In the genomic region with DNA sequence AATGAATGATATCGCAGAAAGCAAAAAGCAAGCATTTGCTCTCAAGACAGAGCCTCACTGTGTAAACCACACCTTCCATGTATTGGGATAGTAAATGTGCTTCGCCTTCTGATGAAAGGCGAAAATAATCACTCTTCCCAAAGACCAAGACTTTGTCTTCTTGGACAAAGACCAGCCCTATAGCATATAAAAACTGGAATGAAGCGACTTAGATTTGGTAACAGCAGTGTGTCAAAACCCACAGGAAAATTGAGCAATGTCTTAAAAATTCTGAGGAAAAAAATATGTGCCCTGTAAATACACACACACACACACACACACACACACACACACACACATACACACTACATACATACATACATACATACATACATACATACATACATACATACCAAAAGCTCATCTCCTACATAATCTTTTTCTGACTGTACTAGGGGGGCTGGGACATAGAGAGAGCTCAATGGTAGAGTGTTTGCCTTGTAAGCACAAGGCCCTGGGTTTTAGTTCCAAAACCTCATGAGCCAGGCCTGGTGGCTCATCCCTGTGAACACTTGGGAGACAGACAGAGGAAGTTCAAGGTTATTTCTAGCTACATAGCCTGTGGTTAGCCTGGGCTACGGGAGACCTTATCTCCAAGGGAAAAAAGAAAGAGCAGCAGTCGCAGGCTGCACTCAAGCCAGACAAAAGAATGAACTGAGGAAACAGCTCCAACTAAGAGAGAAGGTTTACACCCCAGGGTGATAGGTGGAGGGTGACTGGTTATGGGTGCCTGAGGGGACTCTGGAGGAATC, we compare ENCODE assay signal across 33 mouse cellular contexts. TPM values are rescaled to one million over a fixed set of nuclear protein-coding genes. Genes with fewer than 3 reads are reported as not detected.
DNase-seq lines count a peak whose midpoint lies in the region; ATAC-seq and TF ChIP-seq lines count a peak whose summit lies in the region.
"Had no signal": no experiment of that assay in that cellular context is flagged by ENCODE, and none has a peak within 500 bp of the region (broad histone marks: within the 10 kb centered on the region; RNA-seq: fewer than 3 reads in every experiment).

No protein-coding gene starts in this region.

- ATAC-seq in liver, embryonic 12.5 days: no peak
- ATAC-seq in liver, postnatal 0 days: no peak
- no peak for ATAC-seq in liver, embryonic 14.5 days (ENCODE audit: insufficient read depth)
- peak; percentile 37 for ATAC-seq in megakaryocyte progenitor cell, adult 5-6 weeks (replicated peaks; ENCODE audit: poor library complexity)
- ATAC-seq in kidney, embryonic 16.5 days (ENCODE audit: low FRiP score, low TSS enrichment): no peak
- ATAC-seq: forebrain, embryonic 13.5 days; hindbrain, postnatal 0 days; intestine, embryonic 15.5 days had no signal

- TF ChIP-seq POLR2A in bone marrow macrophage, adult 2 months (IDR thresholded peaks at IDR 0.05; ENCODE audit: borderline replicate concordance, low read depth, low read length): no peak

- peaks cover 35% of the 10 kb centered on the region for H3K36me3 ChIP-seq in liver, embryonic 12.5 days
- H3K36me3 ChIP-seq in liver, postnatal 0 days (replicated peaks; ENCODE audit: insufficient read depth, low read length): no peaks in the 10 kb centered on the region
- H3K36me3 ChIP-seq in liver, embryonic 14.5 days (replicated peaks; ENCODE audit: control insufficient read depth, insufficient read depth, low read depth): no peaks in the 10 kb centered on the region; the same call in none of the 2 replicates
- H3K36me3 ChIP-seq in kidney, embryonic 16.5 days (ENCODE audit: insufficient read depth, low read length): 0 out of 2 replicates have a peak, but pooled peaks cover 3% of the 10 kb centered on the region
- H3K36me3 ChIP-seq: intestine, embryonic 15.5 days; neural tube, embryonic 15.5 days had no signal

- no peaks in the 10 kb centered on the region for H3K27me3 ChIP-seq in liver, embryonic 12.5 days (replicated peaks)
- no peaks in the 10 kb centered on the region for H3K27me3 ChIP-seq in liver, postnatal 0 days (ENCODE audit: insufficient read depth, low read length)
- no peaks in the 10 kb centered on the region for H3K27me3 ChIP-seq in liver, embryonic 14.5 days (ENCODE audit: control insufficient read depth, insufficient read depth, low read length)
- H3K27me3 ChIP-seq in kidney, embryonic 16.5 days (ENCODE audit: insufficient read depth, low read length): no peaks in the 10 kb centered on the region
- H3K27me3 ChIP-seq: forebrain, embryonic 13.5 days; heart, embryonic 13.5 days; intestine, embryonic 15.5 days; limb, embryonic 12.5 days; megakaryocyte, embryonic 14.5 days; neural tube, embryonic 15.5 days had no signal

- H3K4me2 ChIP-seq in liver, embryonic 12.5 days: no peak overlapping the region
- H3K4me2 ChIP-seq in liver, postnatal 0 days (ENCODE audit: low read depth, low read length): no peak overlapping the region
- no peak overlapping the region for H3K4me2 ChIP-seq in liver, embryonic 14.5 days (ENCODE audit: low read depth)
- H3K4me2 ChIP-seq in kidney, embryonic 16.5 days (replicated peaks; ENCODE audit: low read depth, low read length): no peak overlapping the region
- H3K4me2 ChIP-seq: forebrain, embryonic 13.5 days; heart, embryonic 13.5 days; intestine, embryonic 15.5 days; limb, embryonic 12.5 days; neural tube, embryonic 15.5 days had no signal

- no peak overlapping the region for H3K4me3 ChIP-seq in liver, embryonic 12.5 days
- H3K4me3 ChIP-seq in liver, postnatal 0 days (ENCODE audit: low read depth, low read length): no peak overlapping the region
- no peak overlapping the region for H3K4me3 ChIP-seq in bone marrow macrophage, adult 2 months (ENCODE audit: insufficient read depth, low read length)
- no peak overlapping the region for H3K4me3 ChIP-seq in liver, embryonic 14.5 days (ENCODE audit: insufficient read depth in 1 of 2, low read depth in 2 of 2, low read length in 2 of 2)
- H3K4me3 ChIP-seq in kidney, embryonic 16.5 days (ENCODE audit: low read length): no peak overlapping the region
- H3K4me3 ChIP-seq: erythroblast, embryonic 14.5 days; forebrain, embryonic 13.5 days; heart, adult 2 months; heart, embryonic 13.5 days; intestine, embryonic 15.5 days; left cerebral cortex, adult 2 months; limb, embryonic 12.5 days; megakaryocyte, embryonic 14.5 days; neural tube, embryonic 15.5 days had no signal

- no peak overlapping the region for H3K9ac ChIP-seq in liver, embryonic 12.5 days
- no peak overlapping the region for H3K9ac ChIP-seq in liver, postnatal 0 days (replicated peaks)
- no peak overlapping the region for H3K9ac ChIP-seq in liver, embryonic 14.5 days (replicated peaks)
- H3K9ac ChIP-seq in kidney, embryonic 16.5 days (replicated peaks; ENCODE audit: low read length): no peak overlapping the region
- H3K9ac ChIP-seq: forebrain, embryonic 13.5 days; heart, embryonic 13.5 days; intestine, embryonic 15.5 days; limb, embryonic 12.5 days; neural tube, embryonic 15.5 days had no signal

- H3K9me3 ChIP-seq in liver, embryonic 12.5 days (replicated peaks): no peaks in the 10 kb centered on the region
- no peaks in the 10 kb centered on the region for H3K9me3 ChIP-seq in liver, postnatal 0 days (ENCODE audit: low read length)
- no peaks in the 10 kb centered on the region; the same call in 1 of the 2 replicates for H3K9me3 ChIP-seq in liver, embryonic 14.5 days (ENCODE audit: control insufficient read depth, low read length)
- H3K9me3 ChIP-seq in kidney, embryonic 16.5 days (ENCODE audit: low read length): no peaks in the 10 kb centered on the region
- H3K9me3 ChIP-seq: forebrain, embryonic 13.5 days; heart, embryonic 13.5 days; intestine, embryonic 15.5 days; limb, embryonic 12.5 days; megakaryocyte, embryonic 14.5 days; neural tube, embryonic 15.5 days had no signal

- no peak for TF ChIP-seq EP300 in liver, postnatal 0 days (IDR thresholded peaks at IDR 0.05; ENCODE audit: low read depth)
- TF ChIP-seq EP300 in liver, embryonic 14.5 days (IDR thresholded peaks at IDR 0.05; ENCODE audit: low read depth): no peak

- no peak for DNase-seq in liver, postnatal 0 days
- DNase-seq in liver, embryonic 14.5 days (ENCODE audit: low read depth in 3 of 3, low spot score in 3 of 3): no peak
- no peak for DNase-seq in kidney, postnatal 36 days
- no peak for DNase-seq in kidney, postnatal 4 days
- DNase-seq: adrenal gland, postnatal 10 days; B cell, adult 2 months; cerebellum, adult 18-20 months; cerebellum, postnatal 10 days; gastrocnemius, postnatal 14 days; heart, adult 2 months; heart, postnatal 10 days; kidney, adult 2 months; layer of hippocampus, adult 9-11 months; lung, adult 18-20 months; lung, postnatal 14 days; midbrain, embryonic 14.5 days; retina, postnatal 1 day; right cerebral cortex, postnatal 14 days; thymus, postnatal 4 days had no signal

- peaks cover 45% of the 10 kb centered on the region for H3K4me1 ChIP-seq in liver, embryonic 12.5 days
- H3K4me1 ChIP-seq in liver, postnatal 0 days (ENCODE audit: insufficient read depth): peaks cover 5% of the 10 kb centered on the region; the same call in 1 of the 2 replicates
- H3K4me1 ChIP-seq in bone marrow macrophage, adult 2 months (ENCODE audit: control insufficient read depth, insufficient read depth, low read length): peaks cover 16% of the 10 kb centered on the region
- peaks cover 20 to 24% of the 10 kb centered on the region in 2 experiments for H3K4me1 ChIP-seq in liver, embryonic 14.5 days (replicated peaks; ENCODE audit: control insufficient read depth in 2 of 2, insufficient read depth in 2 of 2, low read length in 1 of 2)
- no peaks in the 10 kb centered on the region for H3K4me1 ChIP-seq in kidney, embryonic 16.5 days (ENCODE audit: insufficient read depth, low read length)
- H3K4me1 ChIP-seq: forebrain, embryonic 13.5 days; intestine, embryonic 15.5 days; limb, embryonic 12.5 days; neural tube, embryonic 15.5 days had no signal

- peak overlapping the region; percentile 50 for H3K27ac ChIP-seq in liver, embryonic 12.5 days
- no peak overlapping the region for H3K27ac ChIP-seq in liver, postnatal 0 days (ENCODE audit: low read depth)
- H3K27ac ChIP-seq in bone marrow macrophage, adult 2 months (ENCODE audit: insufficient read depth, low read depth, low read length): peak overlapping the region; percentile 26; the same call in 1 of the 2 replicates
- peak overlapping the region; percentile 21; the same call in 1 of the 2 replicates for H3K27ac ChIP-seq in liver, embryonic 14.5 days
- H3K27ac ChIP-seq in kidney, embryonic 16.5 days (ENCODE audit: low read length): no peak overlapping the region
- H3K27ac ChIP-seq: forebrain, embryonic 13.5 days; heart, adult 2 months; heart, embryonic 13.5 days; hindbrain, postnatal 0 days; intestine, embryonic 15.5 days; kidney, postnatal 0 days; left cerebral cortex, adult 2 months; limb, embryonic 12.5 days; neural tube, embryonic 15.5 days had no signal

- 57% methylated on average over 6 of the region's 6 CpGs for WGBS in liver, embryonic 12.5 days (ENCODE audit: insufficient replicate concordance)
- whole genome bisulfite sequencing in liver, postnatal 0 days (ENCODE audit: insufficient replicate concordance): 68% methylated on average over 6 of the region's 6 CpGs
- WGBS in liver, embryonic 14.5 days (ENCODE audit: insufficient replicate concordance): 59% methylated on average over 6 of the region's 6 CpGs
- 91% methylated on average over 6 of the region's 6 CpGs for WGBS in kidney, embryonic 16.5 days

- TF ChIP-seq CTCF in liver, postnatal 0 days (IDR thresholded peaks at IDR 0.05; ENCODE audit: low read depth): no peak
- TF ChIP-seq CTCF in bone marrow macrophage, adult 2 months (IDR thresholded peaks at IDR 0.05; ENCODE audit: low read depth, low read length): no peak
- TF ChIP-seq CTCF in liver, embryonic 14.5 days (IDR thresholded peaks at IDR 0.05; ENCODE audit: low read depth): no peak

RNA-seq across cellular contexts. Expression of gene Emilin2, which starts 33.9 kb away (rescaled TPM):
- polyA plus RNA-seq in liver, embryonic 12.5 days (2016; fragmentation: Nextera tagmentation; extraction: Ambion mirVana): 28.9 and 31.1 TPM in 2 replicates
- polyA plus RNA-seq in liver, postnatal 0 days (2015; fragmentation: Nextera tagmentation; extraction: Ambion mirVana): 10.0 and 12.0 TPM in 2 replicates
- 72.4 and 102 TPM in 2 replicates for polyA plus RNA-seq in bone marrow macrophage, adult 2 months (2012; ENCODE audit: insufficient read depth, insufficient read length, missing spikeins)
- 13.2 and 17.3 TPM in 2 replicates for polyA plus RNA-seq in liver, embryonic 14.5 days (2012; rRNA removed)
- polyA plus RNA-seq in liver, embryonic 14.5 days (2014; fragmentation: Nextera tagmentation; extraction: Ambion mirVana): 24.1 and 27.5 TPM in 2 replicates
- 14.6 and 16.3 TPM in 2 replicates for total RNA-seq in megakaryocyte progenitor cell, adult 5-6 weeks (2015)
- total RNA-seq in megakaryocyte progenitor cell, adult 5-6 weeks (2017): 20.0 and 23.5 TPM in 2 replicates
- polyA plus RNA-seq in kidney, embryonic 16.5 days (2015; fragmentation: Nextera tagmentation; extraction: Ambion mirVana): 2.7 and 2.8 TPM in 2 replicates

Comparison
In these comparisons a context has a peak if more than half of its experiments do, and no peak if none do; other contexts are left out.
1. H3K27ac ChIP-seq: peak in liver, embryonic 12.5 days (single experiment), bone marrow macrophage, adult 2 months (single experiment) and liver, embryonic 14.5 days (single experiment); none in liver, postnatal 0 days (single experiment) and kidney, embryonic 16.5 days (single experiment).